Mouse (Mus musculus): ENCODE data around the gene Car11.

GRCm38 (mm10) chr7:45660746-45661478, 38.7 kb upstream of the Car11 start:
- TF ChIP-seq CTCF (IDR thresholded peaks at IDR 0.05; ENCODE audit: low read depth) = no peak
- no peak for TF ChIP-seq EP300 (IDR thresholded peaks at IDR 0.05; ENCODE audit: low read depth)

Data from heart, postnatal 0 days (tissue).